Mouse (Mus musculus) embryo, embryonic 11.5 days (tissue): ENCODE results near the gene Gm20388.

Experiments used
- DNase-seq: peaks from one replicate; pipeline ENCODE4 v3.0.0-alpha.2; 2012; ENCODE audit warnings: low read depth, low spot score

The Gm20388 gene

GRCm38 (mm10) chr8:122197342-122197741, 2286.7 kb downstream of the Gm20388 start:
- DNase-seq = no peak

- DNase-seq = no peak
Measured at GRCm38 (mm10) chr8:122198378-122199025, 2287.9 kb downstream of the Gm20388 start.

- DNase-seq = no peak
Measured at GRCm38 (mm10) chr8:122199191-122199590, 2288.6 kb downstream of the Gm20388 start.

GRCm38 (mm10) chr8:122199841-122200240, 2289.2 kb downstream of the Gm20388 start:
- DNase-seq = no peak

GRCm38 (mm10) chr8:122211591-122211990, 2300.9 kb downstream of the Gm20388 start:
- DNase-seq = no peak

- no peak for DNase-seq
Measured at GRCm38 (mm10) chr8:122215630-122216029, 2305.0 kb downstream of the Gm20388 start.

GRCm38 (mm10) chr8:122216433-122216832, 2305.8 kb downstream of the Gm20388 start:
- no peak for DNase-seq

- DNase-seq = no peak
Measured at GRCm38 (mm10) chr8:122217456-122218177, 2307.0 kb downstream of the Gm20388 start.

- no peak for DNase-seq
Measured at GRCm38 (mm10) chr8:122223976-122224649, 2313.5 kb downstream of the Gm20388 start.

- DNase-seq = no peak
Measured at GRCm38 (mm10) chr8:122224650-122225022, 2314.0 kb downstream of the Gm20388 start.

GRCm38 (mm10) chr8:122225446-122225845, 2314.8 kb downstream of the Gm20388 start:
- no peak for DNase-seq

GRCm38 (mm10) chr8:122227345-122227744, 2316.7 kb downstream of the Gm20388 start:
- no peak for DNase-seq

- no peak for DNase-seq
Measured at GRCm38 (mm10) chr8:122228792-122229575, 2318.3 kb downstream of the Gm20388 start.

GRCm38 (mm10) chr8:122229819-122230711, 2319.4 kb downstream of the Gm20388 start:
- DNase-seq = peak; percentile 31

- peak; percentile 53 for DNase-seq
Measured at GRCm38 (mm10) chr8:122230712-122231337, 2320.2 kb downstream of the Gm20388 start.

- no peak for DNase-seq
Measured at GRCm38 (mm10) chr8:122234055-122234454, 2323.4 kb downstream of the Gm20388 start.

GRCm38 (mm10) chr8:122236521-122236920, 2325.9 kb downstream of the Gm20388 start:
- no peak for DNase-seq

- DNase-seq = no peak
Measured at GRCm38 (mm10) chr8:122238225-122238624, 2327.6 kb downstream of the Gm20388 start.

GRCm38 (mm10) chr8:122238731-122239130, 2328.1 kb downstream of the Gm20388 start:
- no peak for DNase-seq
